Mouse (Mus musculus) heart, adult 2 months (tissue): ENCODE results near the gene Rer1. TPM values are rescaled to one million over a fixed set of nuclear protein-coding genes. Genes with fewer than 3 reads are reported as not detected.

Experiments used
- DNase-seq, 2 experiments: peaks; one replicate each; pipeline ENCODE4 v3.0.0; 2021
- H3K27ac ChIP-seq: fragments of 200-600 bp; 2 replicates; pipeline ENCODE4 v1.8.1; 2022
- H3K27me3 ChIP-seq: fragments of 200-500 bp; 2 replicates; pipeline ENCODE4 v1.6.1; 2012; ENCODE audit warnings: mild to moderate bottlenecking, low read length, inconsistent platforms, mixed read lengths; ENCODE audit not compliant: control insufficient read depth, insufficient read depth
- H3K36me3 ChIP-seq: fragments of 200-500 bp; 2 replicates; pipeline ENCODE4 v1.6.1; 2012; ENCODE audit warnings: low read length, inconsistent platforms; ENCODE audit not compliant: control insufficient read depth, insufficient read depth
- H3K4me1 ChIP-seq: fragments of 200-500 bp; 2 replicates; pipeline ENCODE4 v1.6.1; 2011; ENCODE audit warnings: low read length; ENCODE audit not compliant: control insufficient read depth, insufficient read depth
- H3K4me3 ChIP-seq: fragments of 200-600 bp; 2 replicates; pipeline ENCODE4 v1.8.1; 2022
- H3K79me2 ChIP-seq: fragments of 200-500 bp; replicated peaks from 2 replicates; pipeline ENCODE4 v1.6.1; 2012; ENCODE audit warnings: mild to moderate bottlenecking, inconsistent platforms, low read length, moderate library complexity, mixed read lengths; ENCODE audit not compliant: control insufficient read depth, insufficient read depth
- H3K9ac ChIP-seq: fragments of 200-500 bp; 2 replicates; pipeline ENCODE4 v1.6.1; 2012; ENCODE audit warnings: low read depth, mild to moderate bottlenecking, control low read depth, inconsistent platforms, low read length, mixed read lengths
- CTCF ChIP-seq: fragments of 200-600 bp; IDR thresholded peaks from 2 replicates; pipeline ENCODE4 v1.8.1; 2022; ENCODE audit warnings: antibody characterized with exemption, mild to moderate bottlenecking, moderate library complexity
- EP300 ChIP-seq: fragments of 200-500 bp; IDR thresholded peaks from 2 replicates; pipeline ENCODE4 v1.6.1; 2011; ENCODE audit warnings: low read depth, low read length, control low read depth; ENCODE audit not compliant: insufficient read depth
- POLR2A ChIP-seq: fragments of 200-500 bp; IDR thresholded peaks from 2 replicates; pipeline ENCODE4 v1.6.1; 2011; ENCODE audit warnings: mild to moderate bottlenecking, low read depth, low read length, control low read depth; ENCODE audit not compliant: insufficient read depth
- WGBS: fragments of 180-500 bp; shearing (Covaris S2); methylation state at CpG from one replicate; pipeline ENCODE4 v1.1.7; 2018; 5-methylcytosine and 5-hydroxymethylcytosine counted together
- intact Hi-C: fragments of 180-260 bp; cut with DNase I; formaldehyde crosslinking; loops from one replicate; pipeline ENCODE4 v1.15.1; 2025
- polyA plus RNA-seq: library from polyadenylated mRNA; depleted of rRNA; stranded (reverse); fragments of >200 nt; gene quantifications from 2 replicates; pipeline ENCODE4 v1.2.3, GENCODE M21; 2012
- total RNA-seq, 2 experiments: library from RNA; stranded (reverse); gene quantifications; 2 replicates each; pipeline ENCODE4 v1.2.3; 2021

The Rer1 gene
- total and polyA plus RNA-seq, 3 experiments: 54.7 to 74.7 (median 67.6) TPM

GRCm38 (mm10) chr4:155098572-155098971 is 12.4 kb upstream of the Rer1 start:
- intact Hi-C loops: no loop called here
- Histone ChIP-seq H3K4me1 (no peaks in the 10 kb centered on the region; the same call in 1 of the 2 replicates), H3K36me3 (no peaks in the 10 kb centered on the region), H3K27me3 (no peaks in the 10 kb centered on the region), H3K79me2 (no peaks in the 10 kb centered on the region), H3K4me3 (no peak overlapping the region), H3K27ac (no peak overlapping the region), H3K9ac (no peak overlapping the region)
- WGBS: 65% methylated on average over 4 of the region's 4 CpGs
- no peak for TF ChIP-seq CTCF
- no peak for TF ChIP-seq POLR2A
- no peak for TF ChIP-seq EP300
- DNase-seq: no peak

- DNase-seq: no peak
- intact Hi-C loops: no loop called here
- H3K4me1 ChIP-seq: no peaks in the 10 kb centered on the region; the same call in 1 of the 2 replicates
- H3K4me3 ChIP-seq: no peak overlapping the region
- WGBS: 85% methylated on average over 6 of the region's 6 CpGs
- TF ChIP-seq POLR2A: no peak
- TF ChIP-seq EP300: no peak
- TF ChIP-seq CTCF: no peak
- H3K79me2 ChIP-seq: no peaks in the 10 kb centered on the region
- no peak overlapping the region for H3K27ac ChIP-seq
- H3K9ac ChIP-seq: no peak overlapping the region
- no peaks in the 10 kb centered on the region for H3K27me3 ChIP-seq
- H3K36me3 ChIP-seq: no peaks in the 10 kb centered on the region
Observed at GRCm38 (mm10) chr4:155097452-155097851, 11.3 kb upstream of the Rer1 start.

DNA sequence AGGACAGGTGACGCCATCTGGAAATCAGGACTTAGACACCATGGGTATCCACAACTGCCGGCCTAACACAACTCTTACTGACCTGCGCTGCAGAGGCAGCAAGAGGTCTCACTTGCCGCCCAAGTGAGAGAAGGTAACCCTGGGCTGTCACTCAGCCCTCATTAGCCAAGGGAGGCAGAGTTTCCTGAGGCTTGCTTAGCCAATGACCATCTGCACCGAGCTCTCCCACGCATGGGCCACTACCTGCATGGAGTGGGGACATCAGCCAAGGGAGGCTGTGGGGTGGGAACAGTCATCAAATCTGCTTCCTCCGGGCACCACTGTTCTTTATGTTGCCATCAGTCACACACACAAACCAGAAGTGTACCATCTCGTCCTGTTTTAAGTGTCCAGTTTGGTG is 9.8 kb upstream of the Rer1 start:
- Histone ChIP-seq H3K27ac (no peak overlapping the region), H3K4me1 (no peaks in the 10 kb centered on the region; the same call in 1 of the 2 replicates), H3K27me3 (no peaks in the 10 kb centered on the region), H3K36me3 (no peaks in the 10 kb centered on the region), H3K4me3 (no peak overlapping the region), H3K9ac (no peak overlapping the region), H3K79me2 (no peaks in the 10 kb centered on the region)
- 90% methylated on average over 8 of the region's 8 CpGs for WGBS
- no peak for DNase-seq
- TF ChIP-seq CTCF: no peak
- no peak for TF ChIP-seq POLR2A
- no peak for TF ChIP-seq EP300
- intact Hi-C loops: loop anchor here (1.0 to 2.0 kb wide), 3 partner anchors 33 to 212 kb away; partner anchors contain the start of gene Faap20

- Histone ChIP-seq H3K36me3 (no peaks in the 10 kb centered on the region), H3K27me3 (no peaks in the 10 kb centered on the region), H3K9ac (no peak overlapping the region), H3K79me2 (no peaks in the 10 kb centered on the region), H3K4me1 (no peaks in the 10 kb centered on the region; the same call in 1 of the 2 replicates), H3K4me3 (no peak overlapping the region), H3K27ac (no peak overlapping the region)
- peak; percentile 79 to 86 for DNase-seq
- TF ChIP-seq EP300 (peak; percentile 99), POLR2A (0 out of 2 replicates have a peak, but pooled peaks have one; percentile 31), CTCF (no peak; the same call in 1 of the 2 replicates)
- 30% methylated on average over 8 of the region's 8 CpGs for WGBS
- intact Hi-C loops: loop anchor here (1.0 to 2.0 kb wide), 3 partner anchors 33 to 213 kb away; partner anchors contain the start of gene Faap20
Observed at GRCm38 (mm10) chr4:155095238-155095900, 9.2 kb upstream of the Rer1 start.

DNA sequence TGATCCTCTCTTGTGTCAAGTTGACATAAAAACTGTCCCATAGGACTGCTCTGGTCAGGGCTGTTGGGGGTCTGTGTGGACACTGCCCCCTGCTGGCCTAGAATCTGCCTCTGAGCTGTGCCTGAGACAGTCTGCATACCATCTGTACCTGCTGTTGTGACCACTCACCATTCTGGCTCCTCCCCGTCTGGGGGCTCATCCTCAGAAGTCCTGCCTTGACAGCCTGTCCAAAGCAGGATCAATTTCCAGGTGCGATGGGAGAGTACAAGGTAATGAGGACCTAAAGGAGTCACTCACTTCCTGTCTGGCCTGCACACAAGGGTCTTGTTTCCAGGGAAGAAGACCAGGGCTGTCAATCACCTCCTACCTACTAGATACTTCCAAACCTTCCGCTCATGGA is 8.4 kb upstream of the Rer1 start:
- intact Hi-C loops: loop anchor here (2.0 kb wide), 1 partner anchor 34 kb away; no protein-coding TSS in a partner anchor
- no peak overlapping the region for H3K4me3 ChIP-seq
- TF ChIP-seq POLR2A (no peak), EP300 (0 out of 2 replicates have a peak, but pooled peaks have one; percentile 14), CTCF (peak; percentile 79)

More for the DNA sequence above, 8.4 kb upstream of the Rer1 start:
- 62% methylated on average over 3 of the region's 3 CpGs for WGBS
- no peak overlapping the region for H3K9ac ChIP-seq
- H3K27me3 ChIP-seq: no peaks in the 10 kb centered on the region
- H3K36me3 ChIP-seq: no peaks in the 10 kb centered on the region
- H3K79me2 ChIP-seq: no peaks in the 10 kb centered on the region
- peak; percentile 42 to 66 for DNase-seq
- H3K4me1 ChIP-seq: no peaks in the 10 kb centered on the region; the same call in 1 of the 2 replicates
- H3K27ac ChIP-seq: no peak overlapping the region
